Mouse (Mus musculus) limb, embryonic 13.5 days (tissue): Measurements from ENCODE around the gene Rap1gap. TPM values are rescaled to one million over a fixed set of nuclear protein-coding genes. Genes with fewer than 3 reads are reported as not detected.

Source experiments
- ATAC-seq: fragments of 200-750 bp; cut with Nextera tagmentation; 2 replicates; pipeline ENCODE4 v1.8.0; 2017; ENCODE audit warnings: low read depth, moderate number of reproducible peaks, moderate TSS enrichment; ENCODE audit not compliant: low FRiP score
- H3K27ac ChIP-seq: fragments of 300-500 bp; sonication (generic); 2 replicates; pipeline ENCODE4 v1.5.1; 2015; ENCODE audit warnings: inconsistent platforms, mild to moderate bottlenecking, moderate library complexity
- H3K27me3 ChIP-seq: fragments of 300-500 bp; sonication (generic); 2 replicates; pipeline ENCODE4 v1.6.1; 2015; ENCODE audit warnings: mild to moderate bottlenecking, inconsistent platforms
- H3K36me3 ChIP-seq: fragments of 300-500 bp; sonication (generic); 2 replicates; pipeline ENCODE4 v1.6.1; 2015; ENCODE audit warnings: inconsistent platforms, mild to moderate bottlenecking, moderate library complexity
- H3K4me1 ChIP-seq: fragments of 300-500 bp; sonication (generic); 2 replicates; pipeline ENCODE4 v1.6.1; 2015; ENCODE audit warnings: inconsistent platforms
- H3K4me2 ChIP-seq: fragments of 300-500 bp; sonication (generic); replicated peaks from 2 replicates; pipeline ENCODE4 v1.6.1; 2015; ENCODE audit warnings: inconsistent platforms, mild to moderate bottlenecking, moderate library complexity
- H3K4me3 ChIP-seq: fragments of 300-500 bp; sonication (generic); 2 replicates; pipeline ENCODE4 v1.5.1; 2015; ENCODE audit warnings: moderate library complexity, mild to moderate bottlenecking, inconsistent platforms
- H3K9ac ChIP-seq: fragments of 300-500 bp; sonication (generic); 2 replicates; pipeline ENCODE4 v1.6.1; 2015; ENCODE audit warnings: mild to moderate bottlenecking, inconsistent platforms
- H3K9me3 ChIP-seq: fragments of 300-500 bp; sonication (generic); 2 replicates; pipeline ENCODE4 v1.6.1; 2016; ENCODE audit warnings: inconsistent platforms
- WGBS: fragments of 180-500 bp; shearing (Covaris S2); methylation state at CpG from one replicate; pipeline ENCODE4 v1.1.7; 2015; 5-methylcytosine and 5-hydroxymethylcytosine counted together
- polyA plus RNA-seq: library from polyadenylated mRNA; unstranded; fragments of >200 nt; fragmentation: Nextera tagmentation; extraction: Ambion mirVana; gene quantifications from 2 replicates; pipeline ENCODE4 v1.2.1, GENCODE M21; 2015

Rap1gap gene
- polyA plus RNA-seq, 1 experiment from 2014 or later, result 10.7 TPM

- H3K36me3 ChIP-seq, result no peaks in the 10 kb centered on the region
- H3K4me3 ChIP-seq, result no peak overlapping the region
- 0 out of 2 replicates have a peak overlapping the region, but pooled peaks have one; percentile 20 for H3K9ac ChIP-seq
- peaks cover 27% of the 10 kb centered on the region for H3K4me1 ChIP-seq
- H3K27me3 ChIP-seq, result no peaks in the 10 kb centered on the region
- no peak overlapping the region; the same call in 1 of the 2 replicates for H3K27ac ChIP-seq
- H3K9me3 ChIP-seq, result no peaks in the 10 kb centered on the region
- WGBS, result 86% methylated on average over 6 of the region's 6 CpGs
- no peak; the same call in 1 of the 2 replicates for ATAC-seq
- H3K4me2 ChIP-seq, result no peak overlapping the region
These were observed 110.0 kb downstream of the Rap1gap start for GRCm38 (mm10) chr4:137774505-137774904.

GRCm38 (mm10) chr4:137777866-137778265 is 113.3 kb downstream of the Rap1gap start:
- no peak for ATAC-seq
- Histone ChIP-seq H3K4me3 (no peak overlapping the region), H3K9me3 (no peaks in the 10 kb centered on the region), H3K36me3 (no peaks in the 10 kb centered on the region), H3K9ac (no peak overlapping the region), H3K4me1 (peaks cover 16% of the 10 kb centered on the region), H3K27ac (no peak overlapping the region), H3K4me2 (no peak overlapping the region), H3K27me3 (no peaks in the 10 kb centered on the region)
- WGBS, result 88% methylated on average over 4 of the region's 4 CpGs

- no peak for ATAC-seq
- H3K27ac ChIP-seq, result no peak overlapping the region
- no peak overlapping the region for H3K9ac ChIP-seq
- no peak overlapping the region for H3K4me2 ChIP-seq
- peaks cover 15% of the 10 kb centered on the region for H3K4me1 ChIP-seq
- H3K4me3 ChIP-seq, result no peak overlapping the region
- no peaks in the 10 kb centered on the region for H3K27me3 ChIP-seq
- no peaks in the 10 kb centered on the region for H3K9me3 ChIP-seq
- WGBS, result 80% methylated on average over 17 of the region's 17 CpGs
- no peaks in the 10 kb centered on the region for H3K36me3 ChIP-seq
These were observed 114.1 kb downstream of the Rap1gap start for GRCm38 (mm10) chr4:137778397-137779184.

Other genes with a start within 250 kb of the Rap1gap start
- gene Cela3b, start 234.2 kb upstream of the Rap1gap start, polyA plus RNA-seq, result 0.15 TPM in 1 of 2 replicates, not detected in the other
- 0.18 TPM in 1 of 2 replicates, not detected in the other for gene 1700013G24Rik, start 211.4 kb upstream of the Rap1gap start, polyA plus RNA-seq
- gene Hspg2, start 196.0 kb upstream of the Rap1gap start, polyA plus RNA-seq, result 29.4 and 29.6 TPM in 2 replicates
- gene Ldlrad2, start 90.2 kb upstream of the Rap1gap start, polyA plus RNA-seq, result not detected in 2 replicates
- gene Usp48, start 71.0 kb upstream of the Rap1gap start, polyA plus RNA-seq, result 78.6 and 81.4 TPM in 2 replicates
- 12.0 and 15.3 TPM in 2 replicates for gene Alpl, start 131.7 kb downstream of the Rap1gap start, polyA plus RNA-seq
- gene Ece1, start 197.5 kb downstream of the Rap1gap start, polyA plus RNA-seq, result 29.2 and 31.4 TPM in 2 replicates